Mouse (Mus musculus) thymus, postnatal 10 days (tissue): ENCODE measurements at regions not wholly inside any gene's neighbourhood (a gene's known extent, or its start where the extent isn't known, plus 50 kb on each side); places are given as distances from the start of the nearest gene placed in this dataset.

Experiments used
- DNase-seq, 2 experiments: peaks; one replicate each; pipeline ENCODE4 v3.0.0; 2021; ENCODE audit warnings: low spot score in 2 of 2

DNA sequence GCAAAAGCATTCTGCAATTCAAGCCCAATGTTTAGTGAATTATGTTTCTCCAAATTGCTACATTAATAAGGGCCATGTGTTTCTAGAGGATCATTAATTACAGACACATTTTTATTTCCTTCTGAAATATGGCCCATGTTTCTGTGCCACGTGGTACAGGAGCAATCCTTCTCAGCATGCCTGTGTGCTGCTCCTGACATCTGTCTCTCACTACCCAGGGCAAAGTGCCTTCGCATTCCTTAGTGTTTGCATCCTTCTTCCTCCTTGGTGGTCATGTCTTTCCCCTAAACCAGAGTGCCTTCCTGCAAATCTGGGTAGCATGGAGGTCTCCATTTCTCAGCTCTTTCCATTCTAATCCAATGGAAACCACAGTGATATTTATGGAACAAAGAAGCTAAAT, 832.7 kb upstream of the Fam160b2 start:
- DNase-seq = no peak
